Mouse (Mus musculus) liver, postnatal 0 days (tissue): ENCODE data around the gene Klhdc1.

Source experiments
- CTCF ChIP-seq: sonication (generic); IDR thresholded peaks from 2 replicates; pipeline ENCODE4 v1.5.1; 2016; ENCODE audit warnings: antibody characterized with exemption, low read depth
- EP300 ChIP-seq: IDR thresholded peaks from 2 replicates; pipeline ENCODE4 v1.6.1; 2016; ENCODE audit warnings: antibody characterized with exemption, low read depth, mild to moderate bottlenecking

- no peak for TF ChIP-seq CTCF
- TF ChIP-seq EP300: no peak
Measured at GRCm38 (mm10) chr12:69299231-69299630, 58.3 kb downstream of the Klhdc1 start.
